Mouse (Mus musculus): ENCODE measurements at regions not wholly inside any gene's neighbourhood (a gene's known extent, or its start where the extent isn't known, plus 50 kb on each side); places are given as distances from the start of the nearest gene placed in this dataset.
A peak's percentile ranks its signal among the peaks of the same experiment; 100 is the strongest.

DNA sequence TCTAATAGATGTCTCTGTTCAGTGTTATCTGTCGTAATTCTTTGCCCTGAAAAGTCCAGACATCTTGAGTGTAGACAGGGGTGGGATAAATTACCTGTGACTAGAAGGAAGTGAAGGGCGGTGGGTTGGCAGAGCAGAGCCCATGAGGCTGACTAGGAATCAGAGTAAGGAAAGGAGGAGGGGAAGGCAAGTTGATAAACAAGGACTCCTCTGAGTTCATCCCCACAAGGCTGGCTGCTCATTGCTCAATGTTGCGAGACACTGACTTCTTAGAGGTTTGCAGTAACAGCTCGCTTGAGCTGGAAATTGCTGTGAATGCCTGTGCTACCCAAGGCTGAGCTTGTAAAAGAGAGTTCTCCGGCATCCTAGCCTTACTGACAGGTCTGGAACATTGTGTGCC, 257.7 kb downstream of the H2al1j start:
- no peaks in the 10 kb centered on the region for H3K9me3 ChIP-seq (ENCODE audit: low read length)
- 65% methylated on average over 5 of the region's 5 CpGs for WGBS
- H3K4me1 ChIP-seq (ENCODE audit: insufficient read depth, low read length) = no peaks in the 10 kb centered on the region
- no peak for TF ChIP-seq CTCF (IDR thresholded peaks at IDR 0.05)
- H3K27ac ChIP-seq (ENCODE audit: low read depth, low read length) = no peak overlapping the region
- 0 out of 2 replicates have a peak, but pooled peaks cover 3% of the 10 kb centered on the region for H3K27me3 ChIP-seq (ENCODE audit: insufficient read depth, low read length)
- no peaks in the 10 kb centered on the region for H3K36me3 ChIP-seq (ENCODE audit: insufficient read depth, low read length)
- ATAC-seq (ENCODE audit: low FRiP score) (no peak), DNase-seq (ENCODE audit: low spot score) (no peak)
- no peak overlapping the region for H3K9ac ChIP-seq (replicated peaks; ENCODE audit: low read length, poor library complexity, severe bottlenecking)
- H3K4me3 ChIP-seq (ENCODE audit: low read depth, low read length) = no peak overlapping the region
- no peak overlapping the region for H3K4me2 ChIP-seq (ENCODE audit: low read depth, low read length, poor library complexity, severe bottlenecking)

DNA sequence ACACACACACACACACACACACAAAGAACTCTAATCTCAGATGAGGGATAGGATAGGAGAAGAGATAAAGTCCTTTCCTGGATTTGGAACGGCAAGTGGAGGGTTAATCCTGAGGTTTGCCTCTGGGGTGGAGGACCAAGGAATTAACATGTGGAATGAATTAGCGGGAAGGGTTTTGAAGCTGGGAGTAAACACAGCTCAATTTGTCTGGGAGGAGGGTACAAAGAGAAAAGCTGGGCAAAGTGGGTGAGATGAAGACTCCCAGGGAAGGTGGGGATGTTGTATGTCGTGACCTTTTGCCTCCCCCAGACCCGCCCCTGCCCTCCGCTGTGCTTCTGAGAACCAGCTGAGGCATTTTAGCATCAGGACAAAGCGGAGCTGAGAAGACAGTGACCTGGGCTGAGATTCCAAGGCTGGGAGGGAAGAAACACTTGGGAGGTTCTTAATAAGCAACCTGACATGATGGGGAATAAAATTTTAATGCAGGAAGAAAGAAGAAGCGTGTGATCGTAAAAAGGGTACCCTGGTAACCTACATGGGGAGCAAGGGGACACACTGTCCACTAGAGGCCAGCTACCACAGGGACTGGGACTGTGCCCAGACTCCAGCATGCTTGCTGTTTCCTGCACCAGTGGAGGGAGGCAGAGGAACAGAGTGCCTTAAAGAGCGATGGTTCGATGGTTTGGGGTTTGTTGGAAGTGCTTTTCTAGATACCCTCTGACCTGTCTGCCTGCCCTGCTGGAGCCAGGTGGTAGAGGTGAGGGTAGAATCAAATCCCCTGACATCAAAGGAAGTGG, 264.0 kb downstream of the H2al1j start:
- 0 out of 2 replicates have a peak, but pooled peaks cover 3% of the 10 kb centered on the region for H3K27me3 ChIP-seq (ENCODE audit: insufficient read depth, low read length)
- 34% methylated on average over 10 of the region's 10 CpGs for WGBS
- H3K4me2 ChIP-seq (ENCODE audit: low read depth, low read length, poor library complexity, severe bottlenecking) = no peak overlapping the region
- H3K4me1 ChIP-seq (ENCODE audit: insufficient read depth, low read length) = no peaks in the 10 kb centered on the region
- no peak overlapping the region for H3K9ac ChIP-seq (replicated peaks; ENCODE audit: low read length, poor library complexity, severe bottlenecking)
- DNase-seq (ENCODE audit: low spot score) (no peak), ATAC-seq (ENCODE audit: low FRiP score) (no peak)
- TF ChIP-seq CTCF (IDR thresholded peaks at IDR 0.05) = peak; percentile 56
- H3K27ac ChIP-seq (ENCODE audit: low read depth, low read length) = no peak overlapping the region
- no peak overlapping the region for H3K4me3 ChIP-seq (ENCODE audit: low read depth, low read length)
- no peaks in the 10 kb centered on the region for H3K9me3 ChIP-seq (ENCODE audit: low read length)
- H3K36me3 ChIP-seq (ENCODE audit: insufficient read depth, low read length) = no peaks in the 10 kb centered on the region

DNA sequence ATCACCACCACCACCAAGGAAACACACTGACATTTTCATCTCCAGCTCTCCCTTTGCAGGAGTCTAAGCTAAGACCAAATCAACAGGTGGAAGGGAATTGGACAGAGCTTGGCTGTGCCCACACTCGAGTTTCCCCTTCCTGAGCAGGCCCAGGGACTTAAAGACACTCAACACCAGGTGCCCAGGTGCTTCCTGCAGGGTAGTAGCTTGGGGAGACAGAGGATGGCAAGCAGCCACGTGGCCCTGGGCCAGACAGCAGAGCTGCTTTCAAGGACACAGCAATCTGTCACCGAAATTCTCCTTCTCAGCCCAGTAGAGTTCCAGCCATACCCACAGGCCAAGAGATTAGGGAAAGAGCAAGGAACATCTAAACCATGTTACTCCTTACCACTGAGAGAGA, 266.9 kb downstream of the H2al1j start:
- no peaks in the 10 kb centered on the region for H3K36me3 ChIP-seq (ENCODE audit: insufficient read depth, low read length)
- no peak overlapping the region for H3K27ac ChIP-seq (ENCODE audit: low read depth, low read length)
- ATAC-seq (ENCODE audit: low FRiP score) (no peak), DNase-seq (ENCODE audit: low spot score) (no peak)
- no peak overlapping the region for H3K4me2 ChIP-seq (ENCODE audit: low read depth, low read length, poor library complexity, severe bottlenecking)
- H3K4me1 ChIP-seq (ENCODE audit: insufficient read depth, low read length) = no peaks in the 10 kb centered on the region
- H3K9ac ChIP-seq (replicated peaks; ENCODE audit: low read length, poor library complexity, severe bottlenecking) = no peak overlapping the region
- 0 out of 2 replicates have a peak, but pooled peaks cover 2% of the 10 kb centered on the region for H3K27me3 ChIP-seq (ENCODE audit: insufficient read depth, low read length)
- H3K9me3 ChIP-seq (ENCODE audit: low read length) = no peaks in the 10 kb centered on the region
- no peak for TF ChIP-seq CTCF (IDR thresholded peaks at IDR 0.05)
- WGBS = 49% methylated on average over 3 of the region's 3 CpGs
- no peak overlapping the region for H3K4me3 ChIP-seq (ENCODE audit: low read depth, low read length)

GRCm38 (mm10) chrX:11597548-11597947, 269.9 kb downstream of the H2al1j start:
- Histone ChIP-seq H3K27ac (ENCODE audit: low read depth, low read length) (no peak overlapping the region), H3K27me3 (ENCODE audit: insufficient read depth, low read length) (no peaks in the 10 kb centered on the region), H3K9me3 (ENCODE audit: low read length) (no peaks in the 10 kb centered on the region), H3K4me2 (ENCODE audit: low read depth, low read length, poor library complexity, severe bottlenecking) (no peak overlapping the region), H3K4me1 (ENCODE audit: insufficient read depth, low read length) (no peaks in the 10 kb centered on the region), H3K9ac (replicated peaks; ENCODE audit: low read length, poor library complexity, severe bottlenecking) (no peak overlapping the region), H3K4me3 (ENCODE audit: low read depth, low read length) (no peak overlapping the region), H3K36me3 (ENCODE audit: insufficient read depth, low read length) (no peaks in the 10 kb centered on the region)
- ATAC-seq (ENCODE audit: low FRiP score) (no peak), DNase-seq (ENCODE audit: low spot score) (no peak)
- 77% methylated on average over 7 of the region's 7 CpGs for WGBS
- no peak for TF ChIP-seq CTCF (IDR thresholded peaks at IDR 0.05)

DNA sequence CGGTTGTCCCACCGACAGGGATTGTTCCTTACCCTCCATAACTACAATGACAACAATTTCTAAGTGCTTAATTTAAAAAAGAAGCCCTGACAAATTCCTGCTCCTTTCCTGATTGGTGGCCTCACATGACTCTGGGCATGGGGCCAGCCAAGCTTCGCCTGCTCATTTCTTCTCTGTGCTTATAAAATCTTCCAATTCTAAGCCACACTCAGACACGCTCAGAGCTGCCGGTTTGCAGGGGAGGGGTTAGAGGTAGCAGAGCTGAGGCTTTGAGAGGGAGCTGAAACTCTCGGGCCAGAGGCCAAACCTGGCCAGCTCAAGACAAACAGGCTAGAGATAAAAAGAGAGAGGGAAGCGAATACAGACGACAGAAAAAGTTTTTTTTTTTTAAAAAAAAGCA, 286.6 kb downstream of the H2al1j start:
- DNase-seq (ENCODE audit: low spot score) (peak; percentile 54), ATAC-seq (ENCODE audit: low FRiP score) (no peak)
- H3K4me2 ChIP-seq (ENCODE audit: low read depth, low read length, poor library complexity, severe bottlenecking) = no peak overlapping the region
- WGBS = 32% methylated on average over 8 of the region's 8 CpGs
- no peak for TF ChIP-seq CTCF (IDR thresholded peaks at IDR 0.05)
- H3K27ac ChIP-seq (ENCODE audit: low read depth, low read length) = no peak overlapping the region
- H3K4me1 ChIP-seq (ENCODE audit: insufficient read depth, low read length) = no peaks in the 10 kb centered on the region
- H3K36me3 ChIP-seq (ENCODE audit: insufficient read depth, low read length) = no peaks in the 10 kb centered on the region
- H3K27me3 ChIP-seq (ENCODE audit: insufficient read depth, low read length) = no peaks in the 10 kb centered on the region
- no peaks in the 10 kb centered on the region for H3K9me3 ChIP-seq (ENCODE audit: low read length)
- H3K9ac ChIP-seq (replicated peaks; ENCODE audit: low read length, poor library complexity, severe bottlenecking) = no peak overlapping the region
- H3K4me3 ChIP-seq (ENCODE audit: low read depth, low read length) = no peak overlapping the region

GRCm38 (mm10) chrX:11621045-11621763, 293.6 kb downstream of the H2al1j start:
- DNase-seq (ENCODE audit: low spot score) (peak; percentile 48), ATAC-seq (ENCODE audit: low FRiP score) (no peak)
- Histone ChIP-seq H3K9me3 (ENCODE audit: low read length) (no peaks in the 10 kb centered on the region), H3K36me3 (ENCODE audit: insufficient read depth, low read length) (no peaks in the 10 kb centered on the region), H3K27me3 (ENCODE audit: insufficient read depth, low read length) (no peaks in the 10 kb centered on the region), H3K9ac (replicated peaks; ENCODE audit: low read length, poor library complexity, severe bottlenecking) (no peak overlapping the region), H3K4me1 (ENCODE audit: insufficient read depth, low read length) (no peaks in the 10 kb centered on the region), H3K4me3 (ENCODE audit: low read depth, low read length) (no peak overlapping the region), H3K27ac (ENCODE audit: low read depth, low read length) (no peak overlapping the region), H3K4me2 (ENCODE audit: low read depth, low read length, poor library complexity, severe bottlenecking) (no peak overlapping the region; the same call in 1 of the 2 replicates)
- TF ChIP-seq CTCF (IDR thresholded peaks at IDR 0.05) = no peak
- 37% methylated on average over 19 of the region's 19 CpGs for WGBS

Measured in midbrain, postnatal 0 days (tissue).